Comparison of ENCODE assay signal across 8 mouse cellular contexts in genomic region chr3:110144301-110145055, GRCm38 (mm10). TPM values are rescaled to one million over a fixed set of nuclear protein-coding genes. Genes with fewer than 3 reads are reported as not detected.
DNase-seq lines count a peak whose midpoint lies in the region; ATAC-seq and TF ChIP-seq lines count a peak whose summit lies in the region.
"Had no signal": no experiment of that assay in that cellular context is flagged by ENCODE, and none has a peak within 500 bp of the region (broad histone marks: within the 10 kb centered on the region; RNA-seq: fewer than 3 reads in every experiment).

No protein-coding gene starts in this region.

- H3K4me2 ChIP-seq in neural tube, embryonic 11.5 days (ENCODE audit: low read depth) = peak overlapping the region; percentile 99; the same call in 1 of the 2 replicates
- peak overlapping the region; percentile 99 for H3K4me2 ChIP-seq in limb, embryonic 12.5 days

- no peaks in the 10 kb centered on the region for H3K36me3 ChIP-seq in neural tube, embryonic 11.5 days (ENCODE audit: control insufficient read depth, insufficient read depth, low read length)
- H3K36me3 ChIP-seq in embryonic facial prominence, embryonic 10.5 days (replicated peaks) = no peaks in the 10 kb centered on the region
- H3K36me3 ChIP-seq in limb, embryonic 12.5 days = no peaks in the 10 kb centered on the region
- no peaks in the 10 kb centered on the region for H3K36me3 ChIP-seq in kidney, adult 2 months (ENCODE audit: control insufficient read depth, insufficient read depth, low read length)

- no peak for DNase-seq in neural tube, embryonic 11.5 days (ENCODE audit: low spot score)
- DNase-seq in neural tube, embryonic 10.5 days (ENCODE audit: extremely low spot score, low spot score) = no peak
- peak; percentile 9 for DNase-seq in embryonic facial prominence, embryonic 10.5 days (ENCODE audit: low spot score)
- DNase-seq in kidney, adult 2 months = no peak
- DNase-seq in lung, postnatal 14 days = no peak
- DNase-seq: heart, postnatal 36 days had no signal

- TF ChIP-seq POLR2A in kidney, adult 2 months (IDR thresholded peaks at IDR 0.05; ENCODE audit: low read depth, low read length) = no peak

- H3K4me3 ChIP-seq in neural tube, embryonic 11.5 days (ENCODE audit: low read depth, low read length) = no peak overlapping the region
- H3K4me3 ChIP-seq in embryonic facial prominence, embryonic 10.5 days = 0 out of 2 replicates have a peak overlapping the region, but pooled peaks have one; percentile 77
- peak overlapping the region; percentile 67 for H3K4me3 ChIP-seq in limb, embryonic 12.5 days (replicated peaks)
- H3K4me3 ChIP-seq in kidney, adult 2 months (ENCODE audit: insufficient read depth, low read depth, low read length) = no peak overlapping the region

- TF ChIP-seq CTCF in kidney, adult 2 months (conservative IDR thresholded peaks at IDR 0.05; ENCODE audit: insufficient read depth, insufficient read length, low read depth, low read length) = no peak

- no peak overlapping the region for H3K27ac ChIP-seq in neural tube, embryonic 11.5 days (ENCODE audit: low read depth, low read length)
- no peak overlapping the region for H3K27ac ChIP-seq in embryonic facial prominence, embryonic 10.5 days (replicated peaks)
- H3K27ac ChIP-seq in limb, embryonic 12.5 days = no peak overlapping the region
- no peak overlapping the region for H3K27ac ChIP-seq in kidney, adult 2 months (ENCODE audit: insufficient read depth, low read depth, low read length)

- WGBS in neural tube, embryonic 11.5 days = 41% methylated on average over 6 of the region's 6 CpGs
- 28% methylated on average over 6 of the region's 6 CpGs for WGBS in embryonic facial prominence, embryonic 10.5 days
- 32% methylated on average over 6 of the region's 6 CpGs for WGBS in limb, embryonic 12.5 days
- 49% methylated on average over 6 of the region's 6 CpGs for WGBS in kidney, adult 2 months

- H3K4me1 ChIP-seq in neural tube, embryonic 11.5 days (ENCODE audit: control insufficient read depth, insufficient read depth, low read length) = peaks cover 2% of the 10 kb centered on the region; the same call in 1 of the 2 replicates
- H3K4me1 ChIP-seq in embryonic facial prominence, embryonic 10.5 days = peaks cover 12% of the 10 kb centered on the region
- H3K4me1 ChIP-seq in limb, embryonic 12.5 days (replicated peaks) = no peaks in the 10 kb centered on the region; the same call in 1 of the 2 replicates
- no peaks in the 10 kb centered on the region for H3K4me1 ChIP-seq in kidney, adult 2 months (ENCODE audit: control insufficient read depth, insufficient read depth, low read length)

- H3K9ac ChIP-seq in neural tube, embryonic 11.5 days (ENCODE audit: low read length) = no peak overlapping the region
- H3K9ac ChIP-seq in limb, embryonic 12.5 days (replicated peaks) = no peak overlapping the region

- H3K9me3 ChIP-seq in neural tube, embryonic 11.5 days (ENCODE audit: control insufficient read depth, low read length) = no peaks in the 10 kb centered on the region
- no peaks in the 10 kb centered on the region for H3K9me3 ChIP-seq in embryonic facial prominence, embryonic 10.5 days
- H3K9me3 ChIP-seq in limb, embryonic 12.5 days = no peaks in the 10 kb centered on the region

- no peaks in the 10 kb centered on the region for H3K27me3 ChIP-seq in neural tube, embryonic 11.5 days (ENCODE audit: control insufficient read depth, insufficient read depth, low read length)
- H3K27me3 ChIP-seq in embryonic facial prominence, embryonic 10.5 days (replicated peaks; ENCODE audit: low read depth, poor library complexity, severe bottlenecking) = peaks cover 35% of the 10 kb centered on the region
- H3K27me3 ChIP-seq in limb, embryonic 12.5 days = peaks cover 31% of the 10 kb centered on the region
- peaks cover 7% of the 10 kb centered on the region for H3K27me3 ChIP-seq in kidney, adult 2 months (replicated peaks; ENCODE audit: control insufficient read depth, insufficient read depth, low read length)

- ATAC-seq in neural tube, embryonic 11.5 days (ENCODE audit: insufficient read depth, low FRiP score, low TSS enrichment) = no peak
- ATAC-seq in limb, embryonic 12.5 days (ENCODE audit: insufficient number of reproducible peaks, insufficient read depth, low FRiP score, low TSS enrichment, low read depth) = no peak
- ATAC-seq in erythroid progenitor cell, adult 5-6 weeks (replicated peaks; ENCODE audit: low FRiP score, poor library complexity, severe bottlenecking) = no peak

RNA-seq across cellular contexts. Expression of gene Ntng1, which starts 0.7 kb away (rescaled TPM):
- 6.9 and 7.5 TPM in 2 replicates for polyA plus RNA-seq in neural tube, embryonic 11.5 days (2014; fragmentation: Nextera tagmentation; extraction: Ambion mirVana)
- 3.6 and 4.8 TPM in 2 replicates for polyA plus RNA-seq in embryonic facial prominence, embryonic 10.5 days (2016; fragmentation: Nextera tagmentation; extraction: Ambion mirVana)
- 4.5 and 5.3 TPM in 2 replicates for polyA plus RNA-seq in limb, embryonic 12.5 days (2016; fragmentation: Nextera tagmentation; extraction: Ambion mirVana)
- not detected in 2 replicates for total RNA-seq in erythroid progenitor cell, adult 5-6 weeks (2015; ENCODE audit: low replicate concordance)
- total RNA-seq in erythroid progenitor cell, adult 5-6 weeks (2017; ENCODE audit: low replicate concordance) = not detected in 2 replicates
- 0.31 and 0.33 TPM in 2 replicates for polyA plus RNA-seq in kidney, adult 2 months (2012; rRNA removed)

Comparison
In these comparisons a context has a peak if more than half of its experiments do, and no peak if none do; other contexts are left out.
1. H3K4me3 ChIP-seq: peak in embryonic facial prominence, embryonic 10.5 days (single experiment) and limb, embryonic 12.5 days (single experiment); none in neural tube, embryonic 11.5 days (single experiment) and kidney, adult 2 months (single experiment).